ENCODE assay signal across 16 mouse cellular contexts in the genomic region with DNA sequence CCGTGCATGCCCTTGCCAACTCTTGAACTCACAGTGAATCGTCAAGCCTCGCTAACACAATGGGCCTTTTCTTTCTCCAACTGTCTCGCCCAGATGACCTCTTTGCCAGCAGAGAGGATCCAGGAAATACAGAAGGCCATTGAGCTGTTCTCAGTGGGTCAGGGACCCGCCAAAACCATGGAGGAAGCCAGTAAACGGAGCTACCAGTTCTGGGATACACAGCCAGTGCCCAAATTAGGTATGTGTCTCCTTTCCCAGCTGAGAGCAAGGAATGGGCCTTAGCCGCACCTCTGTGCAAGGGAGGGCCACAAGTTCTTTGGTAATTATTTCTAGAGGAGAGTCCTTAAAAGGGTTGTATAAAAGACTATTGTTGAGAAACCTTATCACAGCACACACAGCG. TPM values are rescaled to one million over a fixed set of nuclear protein-coding genes. Genes with fewer than 3 reads are reported as not detected.
"Had no signal": no experiment of that assay in that cellular context is flagged by ENCODE, and none has a peak within 500 bp of the region (broad histone marks: within the 10 kb centered on the region; RNA-seq: fewer than 3 reads in every experiment).

No protein-coding gene starts in this region.

- H3K9ac ChIP-seq: limb, embryonic 12.5 days; liver, embryonic 13.5 days; liver, postnatal 0 days; midbrain, embryonic 12.5 days; neural tube, embryonic 13.5 days had no signal

- DNase-seq: kidney, adult 9 months; kidney, postnatal 4 days; liver; liver, embryonic 13.5 days; liver, postnatal 0 days; lung, postnatal 10 days; right cerebral cortex, adult 18-20 months; right cerebral cortex, postnatal 25 days; thymus, postnatal 4 days had no signal

- H3K9me3 ChIP-seq: limb, embryonic 12.5 days; liver, embryonic 13.5 days; megakaryocyte, embryonic 14.5 days; midbrain, embryonic 12.5 days; neural tube, embryonic 13.5 days had no signal

- H3K27ac ChIP-seq: kidney, postnatal 0 days; limb, embryonic 12.5 days; liver, embryonic 13.5 days; macrophage; midbrain, embryonic 12.5 days; neural tube, embryonic 13.5 days; stomach, postnatal 0 days had no signal

- H3K4me3 ChIP-seq: limb, embryonic 12.5 days; liver, embryonic 13.5 days; megakaryocyte, embryonic 14.5 days; midbrain, embryonic 12.5 days; neural tube, embryonic 13.5 days had no signal

- H3K4me1 ChIP-seq: limb, embryonic 12.5 days; midbrain, embryonic 12.5 days had no signal

- H3K27me3 ChIP-seq: limb, embryonic 12.5 days; liver, embryonic 13.5 days; megakaryocyte, embryonic 14.5 days; midbrain, embryonic 12.5 days; neural tube, embryonic 13.5 days had no signal

RNA-seq across cellular contexts. Expression of gene Plcd3, which starts 55.2 kb away (rescaled TPM):
- polyA plus RNA-seq: macrophage had no signal
